Mouse (Mus musculus) left cerebral cortex, postnatal 25 days (tissue): ENCODE results near the gene Sergef. TPM values are rescaled to one million over a fixed set of nuclear protein-coding genes. Genes with fewer than 3 reads are reported as not detected.

Source experiments
- DNase-seq, 2 experiments: peaks; one replicate each; pipeline ENCODE4 v3.0.0; 2022; ENCODE audit warnings: low spot score in 2 of 2, mixed read lengths in 1 of 2
- intact Hi-C: fragments of 180-260 bp; cut with DNase I; formaldehyde crosslinking; loops from one replicate; pipeline ENCODE4 v1.15.1; 2025
- total RNA-seq, 2 experiments: library from RNA; stranded (reverse); gene quantifications; 2 replicates each; pipeline ENCODE4 v1.2.3; 2021

The Sergef gene
- total RNA-seq, 2 experiments from 2014 or later: 59.7 to 69.3 TPM

DNA sequence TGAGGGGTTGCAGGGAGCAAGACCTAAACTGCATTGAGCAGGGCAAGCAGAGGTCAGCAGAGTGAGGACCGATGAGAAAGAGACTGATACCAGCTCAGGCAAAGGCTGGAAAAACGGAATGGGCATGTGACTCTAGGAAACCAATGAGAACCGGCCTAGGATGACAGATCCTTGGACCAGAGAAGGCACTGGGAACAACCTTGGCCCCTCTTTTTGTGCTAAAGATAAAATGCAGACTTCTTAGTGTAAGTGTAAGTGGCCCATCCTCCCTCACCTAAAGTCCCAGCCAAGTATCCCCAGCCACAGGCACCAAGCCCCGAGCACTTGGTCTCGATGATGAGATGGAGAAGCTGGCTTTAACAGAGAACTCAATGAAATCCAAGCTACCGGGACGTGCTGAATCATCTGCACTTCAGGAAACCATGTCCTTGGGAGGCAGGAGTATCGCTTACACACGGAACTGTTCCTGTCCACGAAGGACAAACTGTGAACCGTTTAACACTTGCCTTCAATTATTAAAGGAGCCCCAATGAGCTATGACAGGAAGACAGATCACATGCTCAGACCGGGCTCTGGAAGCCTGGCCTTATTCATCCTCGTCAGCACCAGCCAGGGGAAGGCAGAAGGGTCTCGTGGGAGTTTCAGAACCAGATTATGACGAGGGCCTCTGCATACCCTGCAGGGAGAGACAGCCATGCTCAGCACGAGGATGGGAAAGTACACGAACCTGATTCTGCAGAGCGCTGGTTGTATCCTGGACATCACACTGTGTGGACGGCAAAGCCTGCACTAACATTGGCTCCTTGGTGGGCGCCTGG is 87.5 kb downstream of the Sergef start:
- intact Hi-C loops: no loop called here
- DNase-seq: no peak

DNA sequence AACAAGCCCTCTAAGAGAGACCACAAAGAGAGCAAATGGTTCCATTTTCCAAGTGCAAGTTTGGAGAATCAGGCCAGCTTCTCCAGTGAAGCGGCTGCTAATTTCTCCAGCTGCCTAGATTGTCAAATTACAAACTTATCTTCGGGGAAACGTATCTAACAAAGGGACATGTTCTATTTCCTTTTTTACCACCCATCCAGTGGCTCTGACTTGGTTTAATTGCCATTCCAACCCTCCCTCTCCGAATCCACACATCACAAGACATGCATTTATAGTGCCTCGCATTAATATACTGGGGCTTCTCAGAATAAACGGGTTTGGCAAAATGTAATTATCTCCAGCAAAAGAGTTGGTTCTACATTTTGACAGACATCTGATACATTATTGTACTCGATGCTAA is 88.4 kb downstream of the Sergef start:
- intact Hi-C loops: no loop called here
- DNase-seq: peak in 1 of 2 experiments; percentile 42

DNA sequence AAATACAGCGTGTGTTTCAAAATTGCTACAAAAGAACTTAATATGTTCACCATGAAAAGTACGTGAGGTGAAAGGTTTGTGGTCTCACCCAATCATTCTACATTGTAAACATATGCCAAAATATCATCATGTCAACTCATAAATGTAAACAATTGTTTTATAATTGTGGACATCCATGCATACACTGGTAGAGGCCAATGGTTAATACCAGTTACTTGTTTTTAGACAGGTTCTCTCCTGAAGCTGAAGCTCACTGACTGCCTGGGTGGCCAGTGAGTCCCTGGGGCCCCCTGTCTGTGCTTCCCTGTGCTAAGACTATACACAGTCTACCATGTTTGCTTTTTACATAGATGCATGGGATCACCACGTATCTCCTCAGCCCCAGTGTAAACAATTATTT is 91.5 kb downstream of the Sergef start:
- intact Hi-C loops: no loop called here

DNA sequence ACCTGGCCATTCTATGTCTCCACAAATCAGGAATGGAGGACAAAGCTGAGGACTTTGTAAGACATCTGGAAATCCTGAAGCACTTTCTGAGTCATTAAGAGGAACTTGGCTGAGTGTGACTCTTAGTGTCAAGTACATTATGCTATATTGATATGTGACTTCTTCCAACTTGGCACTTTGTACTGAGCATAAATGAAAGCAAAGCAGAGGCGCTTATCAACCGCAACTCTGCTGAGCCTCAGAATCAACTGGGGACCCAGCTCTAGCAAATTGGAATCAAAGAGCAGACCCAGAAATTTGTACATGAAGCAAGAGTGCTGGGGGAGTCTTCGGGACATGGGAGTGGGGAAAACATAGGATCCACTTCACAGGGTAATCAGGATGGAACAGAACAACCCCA is 92.0 kb downstream of the Sergef start:
- DNase-seq: no peak

More for the DNA sequence above, 91.5 kb downstream of the Sergef start:
- DNase-seq: no peak

DNA sequence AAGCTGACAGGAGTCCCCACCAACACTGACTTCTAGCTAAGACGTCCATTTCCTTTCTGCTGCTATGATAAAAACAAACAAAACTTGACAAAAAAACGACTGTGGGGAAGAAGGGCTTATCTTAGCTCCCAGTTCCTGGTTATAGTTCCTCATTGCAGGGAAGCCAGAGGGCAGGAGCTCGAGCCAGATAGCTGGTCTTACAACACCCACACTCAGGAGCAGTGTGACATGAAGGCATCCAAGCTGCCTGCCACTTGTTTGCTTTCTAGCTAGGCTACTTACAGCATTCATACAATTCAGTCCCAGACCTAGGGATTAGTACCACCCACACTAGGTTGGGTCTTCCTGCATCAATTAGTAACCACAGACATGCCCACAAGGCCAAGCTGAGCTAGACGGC is 93.1 kb downstream of the Sergef start:
- DNase-seq: no peak
- intact Hi-C loops: no loop called here

More for the DNA sequence above, 92.0 kb downstream of the Sergef start:
- intact Hi-C loops: no loop called here

DNA sequence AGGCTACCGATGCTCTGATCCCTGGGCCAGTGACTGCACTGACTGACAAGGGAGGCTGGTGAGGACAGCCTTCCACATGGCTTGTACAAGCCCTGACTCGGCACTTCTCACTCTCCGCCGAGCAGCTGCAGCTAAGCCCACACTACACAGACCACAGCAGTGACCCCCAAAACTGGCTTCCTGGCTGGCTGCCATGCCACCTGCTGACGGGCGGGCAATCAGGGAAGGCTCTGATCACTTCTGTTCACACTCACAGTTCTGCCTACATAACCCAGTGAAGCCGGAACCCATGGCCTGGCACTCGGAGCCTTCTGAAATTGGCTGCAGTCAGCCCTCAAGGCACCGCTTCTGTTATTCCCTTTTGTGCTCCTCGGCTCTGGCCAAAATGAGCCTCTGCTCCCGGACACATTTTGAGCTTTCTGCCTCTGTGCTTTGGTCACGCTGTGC is 95.4 kb downstream of the Sergef start:
- intact Hi-C loops: no loop called here
- peak; percentile 53 to 61 for DNase-seq

DNA sequence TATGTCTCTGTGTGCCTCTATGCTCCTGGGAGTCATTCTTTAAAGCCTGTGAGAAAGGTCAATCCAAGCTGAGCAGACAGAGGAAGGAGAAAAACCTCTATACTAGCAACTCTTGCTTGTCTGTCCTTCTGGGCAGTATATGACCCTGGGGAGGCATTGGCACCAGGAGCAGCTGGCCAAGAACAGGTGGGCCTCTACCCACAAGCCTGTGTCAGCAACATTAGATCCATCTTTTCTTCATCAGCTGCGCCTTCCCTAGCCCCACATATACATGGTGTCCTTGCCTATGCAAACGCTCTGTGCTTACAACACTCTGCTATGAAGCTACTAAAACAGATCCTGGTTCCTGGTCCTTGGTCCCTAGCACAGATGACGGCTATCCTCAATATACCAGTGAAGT is 97.5 kb downstream of the Sergef start:
- intact Hi-C loops: no loop called here
- DNase-seq: no peak

DNA sequence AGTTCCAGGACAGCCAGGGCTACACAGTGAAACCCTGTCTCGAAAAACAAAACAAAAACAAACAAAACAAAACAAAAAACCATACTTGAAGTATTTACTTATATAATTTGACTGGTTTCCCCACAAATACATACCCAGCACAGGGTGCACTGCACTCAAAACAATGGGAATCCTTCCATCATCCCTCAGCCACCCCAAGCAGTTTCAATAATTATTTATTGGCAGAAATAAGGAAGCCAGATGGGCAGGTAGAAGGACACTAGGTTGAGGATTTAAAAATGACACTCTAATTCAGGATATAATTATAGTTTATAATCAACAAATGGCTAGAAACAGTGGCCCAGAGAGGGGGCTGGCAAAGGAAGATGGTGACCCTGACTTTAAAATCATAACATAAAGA is 99.0 kb downstream of the Sergef start:
- no peak for DNase-seq
- intact Hi-C loops: no loop called here

DNA sequence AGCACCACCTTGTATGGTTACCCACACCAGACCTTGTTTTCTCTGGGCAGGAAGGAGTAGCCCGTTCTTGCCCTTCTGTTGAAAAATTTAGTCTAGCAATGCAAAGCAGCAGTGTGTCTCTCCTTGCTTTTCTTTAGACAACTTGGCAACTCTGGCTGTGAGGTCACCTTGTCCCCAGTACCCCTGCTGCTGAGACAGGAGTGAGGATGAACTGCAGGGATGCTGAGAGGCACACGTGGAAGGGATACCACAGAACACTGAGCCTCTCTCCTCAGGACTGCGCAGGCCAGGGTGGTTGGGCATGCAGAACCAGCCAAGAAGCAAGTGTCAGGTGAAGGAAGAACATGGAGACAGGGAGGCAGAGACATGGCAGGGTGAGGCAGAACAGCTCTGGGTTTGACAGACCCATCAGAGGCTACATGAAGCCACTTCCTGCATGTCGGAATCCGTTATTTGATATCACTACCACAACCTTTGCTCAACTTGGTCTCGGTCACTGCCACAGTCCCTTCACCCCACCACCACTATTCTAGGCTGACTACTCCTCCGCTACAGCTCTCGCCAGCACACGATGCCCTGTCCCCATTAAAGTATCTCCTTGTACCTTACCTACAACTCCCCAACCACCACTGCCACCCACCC is 103.0 kb downstream of the Sergef start:
- DNase-seq: no peak
- intact Hi-C loops: no loop called here

DNA sequence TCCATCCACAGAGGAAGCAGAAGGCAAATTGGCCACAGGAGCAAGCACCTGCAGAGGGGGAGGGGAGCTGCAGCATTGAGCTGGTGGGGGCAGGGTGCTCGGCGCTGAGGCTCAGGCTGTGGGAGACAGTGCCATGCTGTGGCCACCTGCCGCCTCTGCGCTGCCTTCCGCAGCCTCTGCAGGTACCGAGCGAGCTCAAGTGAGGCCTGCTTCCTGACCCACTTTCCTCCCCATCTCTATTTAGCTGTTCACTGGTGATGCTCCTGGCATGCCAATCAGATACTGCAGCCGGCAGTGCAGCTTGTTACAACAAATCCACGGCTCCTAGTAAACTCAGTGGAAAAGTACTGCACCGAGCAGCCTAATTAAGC is 104.2 kb downstream of the Sergef start:
- DNase-seq: peak; percentile 68 to 85
- intact Hi-C loops: loop anchor here (2.0 kb wide), 1 partner anchor 143 kb away; no protein-coding TSS in a partner anchor

DNA sequence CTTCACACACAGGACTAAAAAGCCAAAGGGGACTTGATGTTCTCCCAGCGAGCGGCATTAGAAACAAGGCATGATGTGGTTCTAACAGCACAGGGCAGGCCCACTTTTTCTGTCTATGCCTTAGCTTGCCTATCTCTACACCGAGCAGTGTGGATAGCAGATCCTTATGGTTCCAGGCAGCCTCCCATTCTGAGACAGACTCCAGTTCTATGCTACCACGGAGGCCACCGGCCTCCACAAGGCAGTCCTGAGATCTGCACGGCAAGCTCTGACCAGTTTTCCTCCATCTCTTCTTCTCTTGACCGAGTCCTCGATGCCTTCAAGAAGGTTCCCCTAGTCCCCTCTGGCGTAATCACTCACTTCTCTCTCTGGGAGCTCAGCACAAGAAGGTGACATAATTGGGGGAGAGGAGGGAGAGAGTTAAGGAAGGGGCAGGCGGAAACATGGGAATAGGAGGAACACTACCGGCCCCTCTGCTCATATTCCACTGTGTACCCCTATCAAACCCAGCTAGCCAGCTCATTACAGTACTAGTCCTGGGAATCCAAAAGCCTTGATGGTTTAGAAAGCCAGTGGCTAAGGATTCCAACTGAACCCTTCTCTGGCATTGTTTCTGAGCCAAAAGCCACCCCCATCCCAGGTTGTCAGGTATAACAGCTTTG is 104.7 kb downstream of the Sergef start:
- intact Hi-C loops: loop anchor here (1.0 to 2.0 kb wide), 2 partner anchors 136 to 142 kb away; no protein-coding TSS in a partner anchor
- no peak for DNase-seq

DNA sequence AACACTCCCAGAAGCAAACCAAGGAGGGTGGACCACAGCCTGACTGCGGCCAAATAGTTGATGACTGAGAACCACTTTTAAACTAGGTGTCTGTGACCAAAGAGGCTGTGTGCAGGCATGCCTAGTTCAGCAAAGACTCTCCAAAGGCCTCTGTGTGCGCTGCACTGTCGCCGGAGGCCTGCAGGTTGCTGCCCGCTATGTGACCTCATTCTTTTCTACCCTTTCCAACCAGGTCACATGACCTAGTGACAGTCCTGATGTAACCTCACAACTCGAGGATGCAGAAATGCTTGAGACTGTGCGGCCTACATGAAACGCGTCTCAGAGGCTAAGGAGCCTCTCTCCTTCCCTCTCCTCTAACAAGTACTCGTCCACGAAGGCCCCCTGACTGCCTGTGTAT is 106.1 kb downstream of the Sergef start:
- intact Hi-C loops: no loop called here
- no peak for DNase-seq

DNA sequence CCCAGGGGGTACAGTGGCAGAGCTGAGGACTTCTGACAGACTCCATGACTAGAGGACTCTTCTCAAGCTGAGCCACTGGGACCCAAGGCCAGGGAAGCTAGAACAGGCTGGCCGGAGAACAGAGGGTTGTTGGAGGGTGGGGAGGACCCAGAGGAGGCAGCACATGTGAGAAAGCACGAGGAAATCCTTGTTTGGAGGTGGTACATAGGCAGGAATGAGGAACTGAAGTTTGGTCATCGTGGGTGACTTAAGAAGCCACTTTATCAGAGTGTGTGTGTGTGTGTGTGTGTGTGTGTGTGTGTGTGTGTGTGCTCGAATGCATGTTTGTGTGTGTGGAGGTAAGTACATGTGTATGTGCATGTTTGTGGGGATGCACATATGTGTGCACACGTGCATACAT is 108.3 kb downstream of the Sergef start:
- DNase-seq: no peak
- intact Hi-C loops: no loop called here

DNA sequence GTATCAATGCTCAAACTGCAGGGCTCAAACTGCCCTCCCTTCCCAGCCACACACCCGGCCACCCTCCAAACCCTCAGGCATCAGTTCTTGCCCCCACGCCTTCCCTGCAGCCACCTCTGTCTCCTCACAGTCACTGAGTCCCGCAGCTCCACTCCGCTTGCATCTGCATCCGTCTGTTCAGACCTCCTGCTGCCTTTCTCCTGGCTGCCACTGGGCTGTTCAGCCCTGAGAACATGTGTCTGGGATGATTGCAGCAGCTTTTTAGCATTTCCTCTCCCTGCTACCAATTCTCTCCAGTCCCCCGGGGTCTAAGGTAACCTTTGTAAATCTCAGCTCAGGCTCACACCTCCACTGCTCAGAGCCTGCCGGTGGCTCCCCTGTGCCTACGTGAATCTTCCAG is 109.7 kb downstream of the Sergef start:
- DNase-seq: no peak
- intact Hi-C loops: no loop called here

DNA sequence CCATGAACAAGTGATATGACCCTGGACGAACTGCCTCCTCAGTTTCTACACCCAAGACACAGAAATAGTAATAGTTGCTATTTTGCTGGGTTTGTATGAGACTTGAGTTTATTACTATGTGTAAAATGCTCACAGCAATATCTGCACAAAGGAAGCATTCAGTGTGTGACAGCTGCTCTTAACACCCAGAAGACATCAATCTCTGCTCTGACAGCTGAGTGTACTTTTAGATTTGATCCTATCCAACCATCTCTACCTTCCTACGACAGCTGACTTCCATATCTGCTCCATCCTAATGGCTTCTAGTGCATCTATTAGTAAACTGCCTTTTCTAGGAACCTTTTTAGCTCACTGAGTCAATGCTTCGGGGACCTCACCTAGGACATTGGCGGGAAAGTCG is 110.3 kb downstream of the Sergef start:
- intact Hi-C loops: no loop called here
- no peak for DNase-seq

DNA sequence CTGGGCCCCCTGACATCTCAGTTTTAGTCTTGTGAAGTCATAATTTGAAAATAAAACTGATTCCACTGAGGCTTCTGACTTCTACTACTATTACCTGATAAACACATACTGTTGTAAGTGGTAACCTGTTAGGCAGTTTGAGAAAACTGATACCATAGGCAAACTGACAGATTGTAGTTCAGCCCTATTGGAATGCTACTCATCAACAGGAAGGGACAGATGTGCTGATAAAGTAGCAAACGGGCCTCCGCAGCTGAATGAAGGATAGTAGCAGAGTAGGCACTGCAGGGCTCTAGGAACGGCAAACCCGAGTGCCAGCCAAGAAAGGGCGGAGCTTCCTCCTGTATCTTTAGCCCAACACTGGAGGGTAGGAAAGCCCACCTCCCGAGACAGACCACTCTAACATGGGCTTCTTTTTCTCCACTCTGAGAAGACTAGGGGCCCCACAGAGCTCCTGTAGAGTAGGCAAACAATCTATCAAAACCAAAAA is 112.9 kb downstream of the Sergef start:
- intact Hi-C loops: no loop called here
- DNase-seq: no peak

DNA sequence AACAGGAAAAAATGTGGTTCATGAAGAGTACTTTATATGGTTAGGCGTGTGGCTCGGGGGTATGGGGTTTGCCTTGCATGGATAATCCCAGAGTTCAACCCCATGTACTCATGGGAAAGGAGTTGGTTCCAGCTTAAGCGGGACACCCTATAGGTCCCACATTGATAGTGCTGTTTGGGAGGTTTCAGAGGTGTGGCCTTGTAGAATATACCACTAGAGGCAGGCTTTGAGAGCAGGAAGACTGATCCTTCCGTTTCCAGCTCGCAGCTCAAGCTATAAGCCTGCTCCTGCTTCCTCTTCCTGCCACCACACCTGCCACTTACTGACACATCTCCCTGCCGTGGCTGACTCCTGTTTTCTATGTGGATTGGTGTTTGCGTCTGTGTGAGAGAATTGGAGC is 116.4 kb downstream of the Sergef start:
- intact Hi-C loops: no loop called here
- no peak for DNase-seq

DNA sequence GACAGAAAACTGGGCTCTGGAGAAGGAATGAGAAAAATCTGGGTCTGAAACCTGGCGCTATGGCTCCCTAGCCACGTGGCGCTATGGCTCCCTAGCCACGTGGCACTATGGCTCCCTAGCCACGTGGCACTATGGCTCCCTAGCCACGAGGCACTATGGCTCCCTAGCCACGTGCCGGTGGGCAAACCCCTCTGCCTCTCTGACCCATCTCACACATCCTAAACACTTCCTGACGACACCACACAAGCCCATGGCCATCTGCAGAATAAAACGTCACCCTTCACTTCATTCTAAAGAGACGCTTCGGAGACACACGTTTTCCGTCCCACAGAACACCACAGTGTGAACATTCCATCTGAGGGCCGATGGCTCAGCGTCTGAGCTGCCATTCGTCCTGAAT is 117.8 kb downstream of the Sergef start:
- intact Hi-C loops: no loop called here
- DNase-seq: no peak

DNA sequence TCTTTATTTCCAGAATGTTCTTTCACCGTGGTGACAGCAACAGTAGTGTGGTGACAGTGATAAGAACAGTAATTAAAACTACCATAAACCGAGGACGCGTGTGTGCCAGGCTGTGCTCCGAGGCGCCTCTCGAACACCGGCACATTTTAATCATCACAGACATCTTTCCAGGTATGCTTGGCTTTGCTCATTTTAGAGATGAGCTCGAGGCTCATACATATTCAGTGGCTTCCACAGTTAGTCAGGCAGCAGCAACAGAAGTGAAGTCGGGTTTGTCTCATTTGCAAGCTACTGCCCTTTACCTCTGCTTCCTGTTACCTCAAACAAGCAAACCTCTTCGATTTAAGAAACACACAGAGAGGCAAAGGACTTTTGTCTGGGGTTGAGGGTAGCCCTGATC is 120.5 kb downstream of the Sergef start:
- intact Hi-C loops: no loop called here
- DNase-seq: no peak

DNA sequence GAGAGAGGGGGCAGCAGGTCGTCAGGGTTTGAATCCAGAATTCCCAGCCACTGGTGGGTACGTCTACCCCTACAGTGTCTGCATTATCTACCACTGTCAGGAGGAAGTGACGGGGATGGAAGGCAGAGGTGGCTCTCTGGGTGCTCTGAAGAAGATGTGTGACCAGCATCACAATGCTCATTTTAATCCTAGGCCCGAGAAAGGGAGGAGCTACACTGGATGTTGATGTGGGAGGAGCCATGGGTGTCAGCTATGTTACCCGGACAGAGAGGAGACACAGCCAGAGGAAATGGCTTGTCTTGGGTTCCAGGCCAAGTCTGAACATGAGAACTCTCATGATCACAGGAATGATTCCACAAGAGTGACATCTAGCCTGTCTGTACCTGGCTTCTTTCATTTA is 122.4 kb downstream of the Sergef start:
- intact Hi-C loops: no loop called here
- DNase-seq: no peak

DNA sequence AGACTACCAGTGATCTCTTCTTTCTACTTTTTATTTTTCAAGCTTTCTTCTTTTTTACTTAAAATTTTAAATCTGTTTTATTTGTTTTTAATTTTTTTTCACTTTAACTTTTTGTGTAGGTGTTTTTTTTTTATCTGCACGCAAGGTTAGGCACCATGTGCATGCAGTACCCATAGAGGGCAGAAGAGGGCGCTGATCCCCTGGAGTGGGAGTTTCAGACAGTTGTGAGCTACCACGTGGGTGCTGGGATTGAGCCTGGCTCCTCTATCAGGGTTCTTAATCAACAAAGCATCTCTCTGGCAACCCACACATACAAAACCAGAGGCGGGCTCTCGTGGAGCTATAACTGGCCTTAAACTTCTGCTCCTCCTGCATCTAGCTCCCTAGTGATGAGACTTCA is 123.6 kb downstream of the Sergef start:
- intact Hi-C loops: no loop called here
- DNase-seq: no peak
